Mouse (Mus musculus) midbrain, embryonic 11.5 days (tissue): ENCODE measurements at regions not wholly inside any gene's neighbourhood (a gene's known extent, or its start where the extent isn't known, plus 50 kb on each side); places are given as distances from the start of the nearest gene placed in this dataset.

Experiments
- ATAC-seq: fragments of 200-750 bp; cut with Nextera tagmentation; 2 replicates; pipeline ENCODE4 v1.8.0; 2017; ENCODE audit warnings: moderate TSS enrichment, moderate library complexity; ENCODE audit not compliant: low FRiP score
- DNase-seq: peaks from one replicate; pipeline ENCODE4 v3.0.0; 2015; ENCODE audit warnings: low spot score; ENCODE audit errors: missing footprints
- H3K27ac ChIP-seq: fragments of 300-500 bp; sonication (generic); 2 replicates; pipeline ENCODE4 v1.5.1; 2014; ENCODE audit warnings: low read depth, low read length
- H3K27me3 ChIP-seq: fragments of 300-500 bp; sonication (generic); 2 replicates; pipeline ENCODE4 v1.6.1; 2014; ENCODE audit warnings: mild to moderate bottlenecking, low read length, moderate library complexity, mixed read lengths; ENCODE audit not compliant: control insufficient read depth, insufficient read depth
- H3K36me3 ChIP-seq: fragments of 300-500 bp; sonication (generic); 2 replicates; pipeline ENCODE4 v1.6.1; 2014; ENCODE audit warnings: mild to moderate bottlenecking, low read length, moderate library complexity, mixed read lengths; ENCODE audit not compliant: control insufficient read depth, insufficient read depth
- H3K4me1 ChIP-seq: fragments of 300-500 bp; sonication (generic); 2 replicates; pipeline ENCODE4 v1.6.1; 2014; ENCODE audit warnings: low read length; ENCODE audit not compliant: control insufficient read depth, insufficient read depth
- H3K4me2 ChIP-seq: fragments of 300-500 bp; sonication (generic); 2 replicates; pipeline ENCODE4 v1.6.1; 2014; ENCODE audit warnings: mild to moderate bottlenecking, moderate library complexity
- H3K4me3 ChIP-seq: fragments of 300-500 bp; sonication (generic); 2 replicates; pipeline ENCODE4 v1.5.1; 2014; ENCODE audit warnings: low read depth, low read length
- H3K9ac ChIP-seq: fragments of 300-500 bp; sonication (generic); 2 replicates; pipeline ENCODE4 v1.6.1; 2014; ENCODE audit warnings: low read length
- H3K9me3 ChIP-seq: fragments of 300-500 bp; sonication (generic); 2 replicates; pipeline ENCODE4 v1.6.1; 2016; ENCODE audit warnings: low read length; ENCODE audit not compliant: control insufficient read depth
- WGBS: fragments of 180-500 bp; shearing (Covaris S2); extraction: QIAGEN DNeasy Blood & Tissue Kit; methylation state at CpG from one replicate; pipeline ENCODE4 v1.1.7; 2014; 5-methylcytosine and 5-hydroxymethylcytosine counted together

GRCm38 (mm10) chr7:133434027-133434820 lies 167.7 kb downstream of the Tex36 start:
- H3K9ac ChIP-seq: no peak overlapping the region
- no peaks in the 10 kb centered on the region for H3K9me3 ChIP-seq
- no peak overlapping the region for H3K27ac ChIP-seq
- WGBS: 84% methylated on average over 17 of the region's 17 CpGs
- H3K27me3 ChIP-seq: no peaks in the 10 kb centered on the region
- no peak overlapping the region for H3K4me3 ChIP-seq
- no peaks in the 10 kb centered on the region for H3K36me3 ChIP-seq
- ATAC-seq (no peak), DNase-seq (no peak)
- peaks cover 13% of the 10 kb centered on the region for H3K4me1 ChIP-seq
- no peak overlapping the region for H3K4me2 ChIP-seq

GRCm38 (mm10) chr7:133432343-133432742 lies 169.6 kb downstream of the Tex36 start:
- 86% methylated on average over 1 of the region's 1 CpGs for WGBS
- no peak overlapping the region for H3K4me3 ChIP-seq
- ATAC-seq: no peak

GRCm38 (mm10) chr7:133402072-133402471 lies 199.9 kb downstream of the Tex36 start:
- Histone ChIP-seq H3K27me3 (no peaks in the 10 kb centered on the region), H3K4me3 (no peak overlapping the region), H3K27ac (no peak overlapping the region), H3K36me3 (no peaks in the 10 kb centered on the region), H3K4me1 (peaks cover 2% of the 10 kb centered on the region; the same call in 1 of the 2 replicates), H3K9ac (no peak overlapping the region), H3K9me3 (no peaks in the 10 kb centered on the region), H3K4me2 (no peak overlapping the region)
- no peak for DNase-seq
- no peak for ATAC-seq
- WGBS: 65% methylated on average over 2 of the region's 2 CpGs

More at GRCm38 (mm10) chr7:133432343-133432742, 169.6 kb downstream of the Tex36 start:
- Histone ChIP-seq H3K9me3 (no peaks in the 10 kb centered on the region), H3K27ac (no peak overlapping the region), H3K4me2 (no peak overlapping the region), H3K27me3 (no peaks in the 10 kb centered on the region), H3K9ac (no peak overlapping the region), H3K36me3 (no peaks in the 10 kb centered on the region), H3K4me1 (peaks cover 2% of the 10 kb centered on the region; the same call in 1 of the 2 replicates)
- no peak for DNase-seq

GRCm38 (mm10) chr7:133400691-133401090 lies 201.3 kb downstream of the Tex36 start:
- Histone ChIP-seq H3K9me3 (no peaks in the 10 kb centered on the region), H3K36me3 (no peaks in the 10 kb centered on the region), H3K27me3 (no peaks in the 10 kb centered on the region), H3K4me3 (no peak overlapping the region), H3K4me1 (peaks cover 2% of the 10 kb centered on the region; the same call in 1 of the 2 replicates), H3K9ac (no peak overlapping the region), H3K27ac (no peak overlapping the region), H3K4me2 (no peak overlapping the region)
- peak; percentile 57 for DNase-seq
- no peak for ATAC-seq
- WGBS: 88% methylated on average over 4 of the region's 4 CpGs

GRCm38 (mm10) chr7:133388716-133389115 lies 213.2 kb downstream of the Tex36 start:
- DNase-seq: no peak
- WGBS: 93% methylated on average over 6 of the region's 6 CpGs
- Histone ChIP-seq H3K9ac (no peak overlapping the region), H3K4me1 (no peaks in the 10 kb centered on the region), H3K27ac (no peak overlapping the region), H3K4me3 (no peak overlapping the region), H3K4me2 (no peak overlapping the region), H3K27me3 (no peaks in the 10 kb centered on the region), H3K9me3 (no peaks in the 10 kb centered on the region), H3K36me3 (no peaks in the 10 kb centered on the region)
- no peak for ATAC-seq

GRCm38 (mm10) chr7:133382032-133382712 lies 219.8 kb downstream of the Tex36 start:
- ATAC-seq (no peak), DNase-seq (no peak)
- no peaks in the 10 kb centered on the region for H3K9me3 ChIP-seq
- 74% methylated on average over 7 of the region's 7 CpGs for WGBS
- H3K27ac ChIP-seq: no peak overlapping the region
- no peaks in the 10 kb centered on the region for H3K36me3 ChIP-seq
- H3K4me1 ChIP-seq: no peaks in the 10 kb centered on the region
- H3K9ac ChIP-seq: no peak overlapping the region
- no peaks in the 10 kb centered on the region for H3K27me3 ChIP-seq
- no peak overlapping the region for H3K4me3 ChIP-seq
- H3K4me2 ChIP-seq: no peak overlapping the region

GRCm38 (mm10) chr7:133379373-133379772 lies 222.6 kb downstream of the Tex36 start:
- Histone ChIP-seq H3K9ac (no peak overlapping the region), H3K4me3 (no peak overlapping the region), H3K27ac (no peak overlapping the region), H3K9me3 (no peaks in the 10 kb centered on the region), H3K36me3 (no peaks in the 10 kb centered on the region), H3K4me2 (no peak overlapping the region), H3K4me1 (no peaks in the 10 kb centered on the region), H3K27me3 (no peaks in the 10 kb centered on the region)
- ATAC-seq (no peak), DNase-seq (no peak)
- 88% methylated on average over 1 of the region's 1 CpGs for WGBS

GRCm38 (mm10) chr7:133378338-133378737 lies 223.6 kb downstream of the Tex36 start:
- H3K4me1 ChIP-seq: no peaks in the 10 kb centered on the region

GRCm38 (mm10) chr7:133376833-133377484 lies 225.0 kb downstream of the Tex36 start:
- ATAC-seq (no peak), DNase-seq (no peak)
- Histone ChIP-seq H3K9ac (no peak overlapping the region), H3K27me3 (no peaks in the 10 kb centered on the region), H3K36me3 (no peaks in the 10 kb centered on the region), H3K27ac (no peak overlapping the region), H3K9me3 (no peaks in the 10 kb centered on the region), H3K4me3 (no peak overlapping the region), H3K4me1 (no peaks in the 10 kb centered on the region), H3K4me2 (no peak overlapping the region)
- WGBS: 69% methylated on average over 8 of the region's 8 CpGs

More at GRCm38 (mm10) chr7:133378338-133378737, 223.6 kb downstream of the Tex36 start:
- DNase-seq (no peak), ATAC-seq (no peak)
- Histone ChIP-seq H3K4me2 (no peak overlapping the region), H3K27me3 (no peaks in the 10 kb centered on the region), H3K9me3 (no peaks in the 10 kb centered on the region), H3K27ac (no peak overlapping the region), H3K9ac (no peak overlapping the region), H3K36me3 (no peaks in the 10 kb centered on the region), H3K4me3 (no peak overlapping the region)
- 87% methylated on average over 5 of the region's 5 CpGs for WGBS
